Mouse (Mus musculus): ENCODE results near the gene 9530003J23Rik. TPM values are rescaled to one million over a fixed set of nuclear protein-coding genes. Genes with fewer than 3 reads are reported as not detected.
"Not testable (repeated sequence)": the region's sequence is repeated elsewhere in the genome, so short reads cannot be mapped to it uniquely, and the experiment has no call there.

The 9530003J23Rik gene
- not detected in 2 replicates for polyA plus RNA-seq (2015; fragmentation: Nextera tagmentation; extraction: Ambion mirVana)

GRCm38 (mm10) chr10:117238603-117239002 is at the start of gene 9530003J23Rik:
9530003J23Rik (minus strand) TSS chr10:117238703.
- Histone ChIP-seq H3K4me1 (replicated peaks; ENCODE audit: insufficient read depth, low read length) (no peaks in the 10 kb centered on the region), H3K9me3 (replicated peaks; ENCODE audit: low read length) (no peaks in the 10 kb centered on the region), H3K4me3 (replicated peaks; ENCODE audit: low read depth, low read length) (no peak within 1 kb of the TSS), H3K4me2 (ENCODE audit: low read length) (no peak within 1 kb of the TSS), H3K9ac (ENCODE audit: low read depth, low read length) (no peak within 1 kb of the TSS), H3K27me3 (ENCODE audit: insufficient read depth, low read length) (no peaks in the 10 kb centered on the region), H3K27ac (no peak within 1 kb of the TSS), H3K36me3 (ENCODE audit: insufficient read depth, low read length) (no peaks in the 10 kb centered on the region)
- ATAC-seq (replicated peaks; ENCODE audit: low FRiP score, low read depth) (no peak), DNase-seq (ENCODE audit: low spot score) (no peak)
- 90% methylated on average over 12 of the region's 12 CpGs for WGBS
- TF ChIP-seq CTCF (IDR thresholded peaks at IDR 0.05; ENCODE audit: low read depth) = no peak

GRCm38 (mm10) chr10:117287226-117287850 is 48.8 kb upstream of the 9530003J23Rik start:
- Histone ChIP-seq H3K27ac (no peak overlapping the region), H3K36me3 (ENCODE audit: insufficient read depth, low read length) (no peaks in the 10 kb centered on the region), H3K4me3 (replicated peaks; ENCODE audit: low read depth, low read length) (no peak overlapping the region), H3K4me2 (ENCODE audit: low read length) (no peak overlapping the region), H3K9me3 (replicated peaks; ENCODE audit: low read length) (no peaks in the 10 kb centered on the region), H3K9ac (ENCODE audit: low read depth, low read length) (no peak overlapping the region), H3K4me1 (replicated peaks; ENCODE audit: insufficient read depth, low read length) (no peaks in the 10 kb centered on the region), H3K27me3 (ENCODE audit: insufficient read depth, low read length) (no peaks in the 10 kb centered on the region)
- no peak for TF ChIP-seq CTCF (IDR thresholded peaks at IDR 0.05; ENCODE audit: low read depth)
- no peak for ATAC-seq (replicated peaks; ENCODE audit: low FRiP score, low read depth)
- WGBS = 78% methylated on average over 3 of the region's 3 CpGs
- DNase-seq (ENCODE audit: low spot score) = no peak

GRCm38 (mm10) chr10:117286366-117286970 is 48.0 kb upstream of the 9530003J23Rik start:
- Histone ChIP-seq H3K36me3 (ENCODE audit: insufficient read depth, low read length) (no peaks in the 10 kb centered on the region), H3K4me3 (replicated peaks; ENCODE audit: low read depth, low read length) (no peak overlapping the region), H3K27ac (no peak overlapping the region), H3K9me3 (replicated peaks; ENCODE audit: low read length) (no peaks in the 10 kb centered on the region), H3K9ac (ENCODE audit: low read depth, low read length) (no peak overlapping the region), H3K4me1 (replicated peaks; ENCODE audit: insufficient read depth, low read length) (no peaks in the 10 kb centered on the region), H3K4me2 (ENCODE audit: low read length) (no peak overlapping the region), H3K27me3 (ENCODE audit: insufficient read depth, low read length) (no peaks in the 10 kb centered on the region)
- DNase-seq (ENCODE audit: low spot score) = no peak
- WGBS = 91% methylated on average over 6 of the region's 6 CpGs
- ATAC-seq (replicated peaks; ENCODE audit: low FRiP score, low read depth) = no peak
- TF ChIP-seq CTCF (IDR thresholded peaks at IDR 0.05; ENCODE audit: low read depth) = no peak

- H3K27ac ChIP-seq; H3K9ac ChIP-seq (ENCODE audit: low read depth, low read length); DNase-seq (ENCODE audit: low spot score); H3K4me3 ChIP-seq (replicated peaks; ENCODE audit: low read depth, low read length); H3K9me3 ChIP-seq (replicated peaks; ENCODE audit: low read length); H3K27me3 ChIP-seq (ENCODE audit: insufficient read depth, low read length); ATAC-seq (replicated peaks; ENCODE audit: low FRiP score, low read depth); H3K36me3 ChIP-seq (ENCODE audit: insufficient read depth, low read length); H3K4me2 ChIP-seq (ENCODE audit: low read length); H3K4me1 ChIP-seq (replicated peaks; ENCODE audit: insufficient read depth, low read length): not testable (repeated sequence)
- WGBS = 80% methylated on average over 3 of the region's 7 CpGs
Observed at GRCm38 (mm10) chr10:117285584-117285983, 47.1 kb upstream of the 9530003J23Rik start.

- ATAC-seq (replicated peaks; ENCODE audit: low FRiP score, low read depth) (no peak), DNase-seq (ENCODE audit: low spot score) (no peak)
- 82% methylated on average over 10 of the region's 10 CpGs for WGBS
- Histone ChIP-seq H3K27ac (no peak overlapping the region), H3K27me3 (ENCODE audit: insufficient read depth, low read length) (no peaks in the 10 kb centered on the region), H3K4me2 (ENCODE audit: low read length) (no peak overlapping the region), H3K4me3 (replicated peaks; ENCODE audit: low read depth, low read length) (no peak overlapping the region), H3K36me3 (ENCODE audit: insufficient read depth, low read length) (no peaks in the 10 kb centered on the region), H3K4me1 (replicated peaks; ENCODE audit: insufficient read depth, low read length) (no peaks in the 10 kb centered on the region), H3K9me3 (replicated peaks; ENCODE audit: low read length) (no peaks in the 10 kb centered on the region), H3K9ac (ENCODE audit: low read depth, low read length) (no peak overlapping the region)
- TF ChIP-seq CTCF (IDR thresholded peaks at IDR 0.05; ENCODE audit: low read depth) = no peak
Observed at GRCm38 (mm10) chr10:117284578-117285520, 46.3 kb upstream of the 9530003J23Rik start.

GRCm38 (mm10) chr10:117283871-117284577 is 45.5 kb upstream of the 9530003J23Rik start:
- H3K27ac ChIP-seq = no peak overlapping the region
- no peak overlapping the region for H3K4me2 ChIP-seq (ENCODE audit: low read length)
- no peaks in the 10 kb centered on the region for H3K4me1 ChIP-seq (replicated peaks; ENCODE audit: insufficient read depth, low read length)
- 83% methylated on average over 7 of the region's 7 CpGs for WGBS
- DNase-seq (ENCODE audit: low spot score) = no peak
- H3K9me3 ChIP-seq (replicated peaks; ENCODE audit: low read length) = no peaks in the 10 kb centered on the region
- H3K36me3 ChIP-seq (ENCODE audit: insufficient read depth, low read length) = no peaks in the 10 kb centered on the region
- H3K9ac ChIP-seq (ENCODE audit: low read depth, low read length) = no peak overlapping the region
- TF ChIP-seq CTCF (IDR thresholded peaks at IDR 0.05; ENCODE audit: low read depth) = no peak
- ATAC-seq (replicated peaks; ENCODE audit: low FRiP score, low read depth) = no peak
- no peak overlapping the region for H3K4me3 ChIP-seq (replicated peaks; ENCODE audit: low read depth, low read length)
- no peaks in the 10 kb centered on the region for H3K27me3 ChIP-seq (ENCODE audit: insufficient read depth, low read length)

GRCm38 (mm10) chr10:117283196-117283595 is 44.7 kb upstream of the 9530003J23Rik start:
- not testable (repeated sequence) for H3K9me3 ChIP-seq (replicated peaks; ENCODE audit: low read length); H3K4me2 ChIP-seq (ENCODE audit: low read length); H3K27me3 ChIP-seq (ENCODE audit: insufficient read depth, low read length); ATAC-seq (replicated peaks; ENCODE audit: low FRiP score, low read depth); H3K4me1 ChIP-seq (replicated peaks; ENCODE audit: insufficient read depth, low read length); H3K27ac ChIP-seq; H3K36me3 ChIP-seq (ENCODE audit: insufficient read depth, low read length); H3K9ac ChIP-seq (ENCODE audit: low read depth, low read length); DNase-seq (ENCODE audit: low spot score); H3K4me3 ChIP-seq (replicated peaks; ENCODE audit: low read depth, low read length)
- WGBS = 83% methylated on average over 4 of the region's 4 CpGs

Data from kidney, postnatal 0 days (tissue).